Mouse (Mus musculus) monocyte, adult 2 months (primary cell): ENCODE results near the gene Atp7b.

Experiments used
- DNase-seq, 2 experiments: peaks; one replicate each; pipeline ENCODE4 v3.0.0; 2022; ENCODE audit warnings: low spot score in 2 of 2, low read depth in 1 of 2

The Atp7b gene

DNA sequence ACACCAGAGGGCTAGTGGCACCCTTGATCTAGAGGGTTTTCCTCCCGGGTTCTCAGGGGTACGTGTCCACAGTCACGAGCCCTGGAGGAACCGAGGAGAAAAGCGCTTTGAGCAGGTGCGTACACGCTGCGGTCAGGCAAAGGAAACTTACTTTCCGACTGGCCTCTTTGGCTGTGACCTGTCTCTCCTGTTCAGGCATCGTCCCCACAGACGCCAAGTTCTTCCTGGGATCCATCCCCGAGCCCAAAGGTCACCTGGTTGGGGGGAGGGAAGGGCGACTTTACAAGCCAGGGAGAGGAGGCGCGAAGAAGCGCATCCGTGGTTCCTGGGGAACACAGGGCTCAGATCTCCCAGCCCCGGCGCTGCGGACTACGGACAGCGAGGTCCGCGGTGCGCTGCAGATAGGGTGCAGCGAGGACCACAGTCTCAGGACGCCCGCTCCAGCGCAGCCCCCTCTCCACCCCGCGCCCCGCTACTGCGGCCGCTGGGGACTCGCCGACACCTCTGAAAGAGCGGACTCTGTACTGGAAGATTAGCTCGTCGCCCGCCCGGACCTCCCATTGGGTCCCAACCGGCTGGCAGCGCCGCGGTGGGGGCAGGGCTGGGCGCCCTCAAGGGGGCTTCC is at the start of gene Atp7b:
Gene Atp7b, minus strand, starts transcription at position 485 of the 625 bp plus-strand sequence.
- DNase-seq: peak in 1 of 2 experiments; percentile 23

DNA sequence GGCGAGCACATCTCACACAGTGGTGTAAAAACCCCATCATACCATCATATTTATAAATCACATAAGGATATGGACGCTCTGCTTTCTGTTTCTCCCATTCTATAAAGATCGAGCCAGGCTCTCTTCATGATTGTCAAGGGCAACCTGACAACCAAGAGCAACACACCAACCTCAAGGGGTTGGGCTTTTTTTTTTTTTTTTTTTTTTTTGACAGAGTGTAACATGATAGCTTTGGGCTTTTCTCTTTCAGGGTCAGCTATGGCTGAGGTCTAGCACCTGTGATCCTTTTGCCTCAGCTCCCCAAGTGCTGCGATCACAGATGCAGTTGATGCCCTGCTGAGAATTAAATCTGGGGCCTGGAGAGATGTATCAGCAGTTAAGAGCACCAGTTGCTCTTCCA is 46.9 kb upstream of the Atp7b start:
- DNase-seq: no peak

DNA sequence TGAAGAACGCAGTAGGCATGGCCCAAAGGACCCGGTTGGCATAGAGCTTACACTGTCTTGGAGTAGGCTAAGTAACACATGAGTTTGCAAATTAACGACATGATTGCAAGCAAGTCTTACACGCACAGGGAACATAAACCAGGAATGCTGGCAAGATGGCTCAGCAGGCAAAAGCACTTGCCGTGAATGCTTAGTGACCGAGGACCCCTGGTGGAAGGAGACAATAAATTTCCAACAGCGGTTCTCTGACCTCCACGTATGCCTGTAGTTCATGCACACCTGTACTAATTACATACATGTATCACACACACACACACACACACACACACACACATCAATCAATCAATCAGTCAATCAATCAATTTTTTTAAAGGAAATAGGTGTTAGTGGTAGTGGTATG is 31.5 kb upstream of the Atp7b start:
- DNase-seq: no peak

DNA sequence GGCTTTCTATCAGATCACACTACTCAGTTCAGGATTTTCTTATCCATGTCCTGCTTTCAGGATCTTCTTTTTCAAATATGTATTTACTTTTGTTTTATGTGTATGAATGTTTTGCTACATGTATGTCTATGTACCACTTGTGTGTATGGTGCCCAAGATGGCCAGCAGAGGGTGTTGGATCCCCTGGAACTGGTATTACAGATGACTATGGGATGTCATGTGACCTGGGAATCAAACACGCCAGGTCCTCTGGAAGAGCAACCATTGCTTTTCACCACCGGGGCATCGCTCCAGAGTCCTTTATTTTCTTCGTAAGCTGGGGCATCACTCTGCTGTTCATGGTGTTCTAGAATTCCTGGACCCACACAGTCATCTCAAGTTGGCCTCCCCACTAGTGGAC is 29.1 kb upstream of the Atp7b start:
- no peak for DNase-seq

DNA sequence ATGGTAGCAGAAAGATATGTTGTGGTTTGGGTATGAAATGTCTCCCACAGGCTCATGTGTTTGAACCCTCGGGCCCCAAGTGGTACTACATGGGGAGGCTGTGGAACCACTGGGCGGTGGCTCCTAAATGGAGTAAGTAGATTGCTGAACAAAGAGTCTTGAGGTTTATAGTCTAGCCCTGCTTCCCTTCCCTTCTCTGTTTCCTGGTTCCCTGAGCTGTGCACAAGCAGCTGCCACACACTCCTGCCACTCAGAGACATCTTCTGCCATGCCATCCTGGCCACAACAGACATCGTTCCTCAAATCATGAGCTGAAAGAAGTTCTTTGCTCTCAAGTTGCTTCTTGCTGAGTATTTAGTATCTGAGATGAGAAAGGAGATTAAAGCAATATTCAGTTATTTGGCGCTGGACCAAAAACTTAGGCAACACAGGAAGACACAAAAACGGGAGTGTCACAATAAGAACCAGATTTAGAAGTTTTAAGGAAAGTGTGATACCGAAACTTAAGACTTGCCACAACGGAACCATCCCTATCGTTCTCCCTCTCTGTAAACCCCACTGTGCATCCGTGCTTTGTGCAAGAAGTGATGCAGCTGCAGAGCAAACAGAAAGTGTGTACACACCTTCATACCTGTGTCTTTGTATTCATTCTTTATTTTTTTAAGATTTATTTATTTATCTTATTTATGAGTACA is 19.4 kb upstream of the Atp7b start:
- no peak for DNase-seq

DNA sequence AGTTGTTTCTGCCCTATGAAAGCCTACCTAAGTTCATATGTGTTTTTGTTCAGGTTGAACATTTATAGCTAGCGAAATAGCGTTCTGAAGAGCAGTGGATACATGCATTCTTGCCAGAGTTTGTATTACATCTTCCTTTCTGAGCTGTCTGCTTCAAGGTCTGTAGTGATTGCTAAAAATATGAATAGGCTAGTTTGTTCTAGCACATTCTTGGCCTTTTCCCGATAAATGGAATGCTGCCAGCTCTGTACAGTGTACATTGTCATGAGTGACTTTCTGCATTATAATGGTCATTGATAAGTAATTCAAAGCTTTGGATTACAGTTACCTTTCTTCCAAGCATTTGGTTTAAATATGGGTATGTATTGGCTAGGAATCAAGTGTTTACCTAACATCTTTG is 1.0 kb upstream of the Atp7b start:
- no peak for DNase-seq

DNA sequence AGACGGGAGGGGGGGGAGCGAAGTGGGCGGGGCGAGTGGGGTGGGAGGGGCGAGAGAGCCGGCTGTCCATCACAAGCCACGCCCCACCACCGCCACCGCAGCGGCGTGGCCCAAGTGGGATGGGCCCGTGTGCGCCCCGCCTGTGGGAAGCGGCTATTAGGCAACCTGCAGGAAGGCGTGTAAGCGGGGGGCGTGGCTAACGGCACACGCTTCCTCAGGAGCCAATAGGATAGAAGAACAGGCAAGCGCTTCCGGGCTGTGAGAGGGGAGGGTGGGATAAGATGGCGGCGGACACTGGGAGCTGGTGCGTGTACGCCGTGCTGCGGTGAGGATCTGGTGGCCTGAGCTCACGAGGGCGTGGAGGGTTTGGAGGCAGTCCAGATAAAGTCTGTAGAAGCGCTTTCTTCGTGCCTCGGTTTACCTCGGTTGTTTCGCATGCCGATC is 363 bp upstream of the Atp7b start, which contains the start of gene Alg11:
Gene Alg11, plus strand, starts transcription at position 276 of the 444 bp plus-strand sequence.
- DNase-seq: peak; percentile 90 to 91

DNA sequence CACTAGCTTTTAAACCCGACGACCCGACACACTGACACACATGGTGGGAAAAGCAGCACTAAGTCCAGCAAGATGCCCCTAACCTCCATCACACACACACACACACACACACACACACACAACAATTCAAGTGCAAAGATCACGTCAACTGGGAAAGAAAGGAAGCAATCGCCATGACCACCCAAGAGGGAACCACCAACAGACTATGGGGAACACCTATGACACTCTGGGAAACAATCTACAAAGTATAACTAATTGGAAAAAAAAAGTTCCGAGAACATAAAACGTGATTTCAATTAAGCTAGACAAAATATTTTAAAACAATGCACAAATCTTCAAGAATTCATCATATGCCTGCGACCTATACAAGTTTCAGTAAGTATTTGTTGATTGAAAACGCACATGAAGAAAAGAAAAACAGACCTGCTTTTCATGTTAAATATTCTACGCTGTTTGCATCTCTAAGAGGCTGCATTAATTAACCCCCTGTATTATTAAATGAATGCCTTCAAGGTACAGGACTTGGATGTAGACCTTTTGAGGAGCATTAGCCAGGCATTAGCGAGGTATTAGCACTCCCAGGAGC is 859 bp downstream of the Atp7b start:
- DNase-seq: no peak

DNA sequence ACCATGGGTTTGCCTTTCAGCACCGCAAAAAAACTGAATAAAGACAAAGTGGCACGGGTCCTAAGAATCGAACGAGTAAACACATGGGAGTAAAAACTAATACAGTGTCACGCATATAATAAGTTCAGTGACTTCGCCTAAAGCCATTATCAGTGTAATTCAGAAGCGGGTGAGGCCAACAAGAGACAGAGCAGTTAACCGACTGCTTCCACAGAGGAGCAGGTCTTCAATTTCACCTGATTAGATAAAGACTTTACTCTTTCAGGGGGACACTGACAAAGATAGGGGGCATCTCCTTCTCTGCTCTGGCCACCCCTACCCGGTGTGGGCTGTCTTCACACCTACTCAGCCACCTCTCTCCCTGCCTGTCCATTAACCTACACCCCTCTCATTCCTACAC is 1.7 kb downstream of the Atp7b start:
- no peak for DNase-seq

DNA sequence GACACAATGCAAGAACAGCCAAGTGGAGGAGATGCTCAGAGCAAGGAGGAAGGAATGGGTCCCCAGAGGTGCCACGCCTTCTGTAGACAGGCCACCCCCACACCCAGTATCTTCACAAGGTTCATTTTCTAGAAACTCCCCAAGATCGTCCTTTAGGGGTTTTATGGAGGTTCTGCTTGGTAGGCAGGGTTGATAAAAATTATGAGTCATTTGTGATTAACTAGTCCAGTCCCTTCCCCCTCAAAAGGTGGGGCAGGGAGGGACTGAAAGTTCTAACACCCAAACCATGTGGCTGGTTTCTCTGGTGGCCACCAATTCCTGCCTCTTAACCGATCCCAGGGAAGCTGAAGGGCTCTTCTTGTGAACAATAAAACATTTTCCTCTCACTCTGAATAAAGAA is 3.3 kb downstream of the Atp7b start:
- no peak for DNase-seq

DNA sequence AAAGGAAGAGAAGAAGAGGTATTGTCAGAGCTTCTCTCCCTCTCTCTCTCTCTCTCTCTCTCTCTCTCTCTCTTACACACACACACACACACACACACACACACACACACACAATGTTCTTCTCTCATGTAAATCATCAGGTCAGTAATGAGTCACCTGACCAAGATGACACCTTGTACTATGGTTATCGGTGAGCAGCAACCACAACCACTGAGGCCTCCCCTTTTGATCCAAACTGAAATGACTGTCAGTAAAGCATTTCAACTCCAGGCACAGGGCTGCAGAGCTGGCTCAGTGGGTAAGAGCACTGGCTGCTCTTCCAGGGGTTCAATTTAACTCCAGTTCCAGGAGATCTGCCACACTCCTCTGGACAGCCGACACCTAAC is 4.6 kb downstream of the Atp7b start:
- DNase-seq: no peak

DNA sequence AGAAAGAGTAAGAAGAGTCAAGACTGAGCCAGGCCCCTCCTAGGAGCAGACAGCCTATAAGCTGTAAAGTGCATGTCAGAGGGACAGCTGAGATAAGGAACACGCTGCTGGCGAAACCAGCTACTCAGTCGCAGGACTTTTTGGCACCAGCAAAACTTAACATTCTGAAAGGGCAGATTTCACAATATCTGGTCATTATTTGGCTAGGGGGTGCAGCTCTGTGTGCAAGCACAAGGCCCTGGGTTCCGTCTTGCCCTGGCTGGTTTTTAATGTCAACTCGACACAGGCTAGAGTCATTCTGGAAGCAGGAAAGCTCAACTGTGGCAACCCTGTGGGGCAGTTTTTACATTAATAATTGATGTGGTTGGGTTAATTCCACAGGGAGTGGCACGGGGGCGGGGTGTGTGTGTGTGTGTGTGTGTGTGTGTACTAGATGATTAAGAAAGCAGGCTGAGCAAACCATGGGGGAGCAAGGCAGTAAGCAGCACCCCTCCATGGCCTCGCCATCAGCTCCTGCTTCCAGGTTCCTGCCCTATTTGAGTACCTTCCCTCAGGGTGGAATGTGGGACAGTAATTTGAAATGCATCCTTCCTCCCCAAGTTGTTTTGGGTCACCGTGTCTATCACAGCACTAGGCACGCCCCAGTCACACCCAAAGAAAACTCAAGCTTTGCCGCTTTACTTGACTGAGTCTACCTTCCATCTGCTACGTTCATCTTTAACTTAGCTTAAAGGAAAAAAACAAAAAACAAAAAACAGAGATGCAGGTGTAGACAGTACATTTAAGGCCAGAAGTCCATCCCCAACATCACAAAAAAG is 5.2 kb downstream of the Atp7b start:
- DNase-seq: no peak

DNA sequence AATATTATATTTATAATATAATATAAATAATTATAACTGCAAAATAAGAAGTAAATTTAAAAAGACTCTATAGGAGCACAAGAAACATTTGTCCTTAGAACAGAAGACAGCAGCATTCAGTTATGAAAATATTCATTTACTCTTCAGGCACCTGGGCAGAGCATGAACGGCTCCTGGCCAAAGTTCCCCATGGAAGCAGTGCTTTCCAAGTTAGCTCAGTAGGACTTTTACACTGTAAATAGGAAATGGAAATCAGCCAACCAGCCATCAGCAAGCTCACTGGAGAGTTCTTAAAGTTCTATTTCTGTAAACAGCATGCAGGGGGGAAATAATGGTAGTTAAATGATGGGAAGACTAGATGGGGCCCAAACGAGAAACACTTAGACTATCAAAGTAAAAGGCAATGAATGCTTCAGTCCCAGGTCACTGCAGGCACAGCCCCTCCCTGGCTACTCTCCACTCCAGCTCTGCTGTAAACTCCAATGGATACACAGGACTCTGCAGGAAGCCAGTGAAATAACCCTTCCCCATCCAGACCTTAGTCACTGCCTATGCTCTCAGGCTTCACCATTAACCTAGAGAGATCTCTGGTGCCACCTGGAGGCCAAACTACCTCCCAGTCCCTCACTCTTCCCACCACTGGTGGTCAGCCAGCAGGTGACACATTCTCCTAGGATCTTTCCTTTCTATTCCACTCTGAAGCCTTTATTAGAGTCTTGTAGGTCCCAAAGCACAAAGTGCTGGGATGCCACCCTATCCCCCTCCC is 12.2 kb downstream of the Atp7b start:
- DNase-seq: no peak

DNA sequence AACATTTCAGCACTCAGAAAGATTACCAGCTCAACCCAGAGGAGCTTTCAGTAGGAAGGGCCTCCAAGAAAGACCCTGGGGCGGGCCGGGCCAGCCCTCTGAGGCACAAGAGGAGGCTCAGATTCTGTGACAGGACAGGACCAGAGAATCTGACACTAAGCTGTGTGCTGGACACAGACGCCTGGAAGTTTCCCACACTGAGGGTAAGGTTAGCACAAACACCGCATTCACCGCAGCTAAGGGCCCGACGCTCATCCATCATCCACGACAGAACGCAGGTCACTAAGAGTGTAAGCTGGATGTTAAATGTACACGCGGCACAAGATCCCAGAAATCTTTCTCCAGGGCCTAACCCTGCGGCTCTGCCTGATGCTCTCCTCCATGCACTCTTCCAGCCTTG is 16.4 kb downstream of the Atp7b start:
- no peak for DNase-seq

DNA sequence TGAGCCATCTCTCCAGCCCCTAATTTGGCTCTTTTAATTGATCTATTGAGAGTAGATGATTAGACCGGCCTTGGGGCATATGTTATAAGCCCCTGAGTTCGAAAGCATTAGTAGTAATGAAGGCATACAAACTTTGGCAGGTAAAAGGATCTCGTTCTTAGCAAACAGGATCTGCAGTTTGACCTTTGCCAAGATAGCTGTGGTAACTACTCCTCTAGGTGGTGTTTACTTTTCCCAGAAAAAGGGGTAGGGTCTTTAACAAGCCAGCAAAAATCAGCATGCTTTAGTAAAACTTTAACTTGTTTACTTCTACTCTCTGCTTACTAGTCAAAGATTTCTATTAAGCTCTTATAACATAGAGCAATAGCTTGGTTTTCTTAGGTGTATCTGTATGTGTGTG is 17.6 kb downstream of the Atp7b start:
- no peak for DNase-seq

DNA sequence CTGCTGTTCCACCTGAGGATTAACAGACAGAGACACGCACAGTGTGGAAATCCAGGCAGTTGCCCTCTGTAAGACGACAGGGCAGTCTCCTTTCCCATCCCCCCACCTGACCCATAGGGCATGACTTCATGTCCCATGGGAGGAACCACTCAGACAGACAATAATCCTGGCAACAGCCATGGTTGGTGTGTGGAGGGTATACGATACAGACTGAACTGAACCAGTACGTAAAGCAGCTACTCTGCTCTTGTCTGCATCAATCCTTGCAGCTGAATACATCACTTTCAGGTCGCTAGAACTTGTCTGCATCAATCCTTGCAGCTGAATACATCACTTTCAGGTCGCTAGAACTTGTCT is 20.0 kb downstream of the Atp7b start:
- DNase-seq: no peak

DNA sequence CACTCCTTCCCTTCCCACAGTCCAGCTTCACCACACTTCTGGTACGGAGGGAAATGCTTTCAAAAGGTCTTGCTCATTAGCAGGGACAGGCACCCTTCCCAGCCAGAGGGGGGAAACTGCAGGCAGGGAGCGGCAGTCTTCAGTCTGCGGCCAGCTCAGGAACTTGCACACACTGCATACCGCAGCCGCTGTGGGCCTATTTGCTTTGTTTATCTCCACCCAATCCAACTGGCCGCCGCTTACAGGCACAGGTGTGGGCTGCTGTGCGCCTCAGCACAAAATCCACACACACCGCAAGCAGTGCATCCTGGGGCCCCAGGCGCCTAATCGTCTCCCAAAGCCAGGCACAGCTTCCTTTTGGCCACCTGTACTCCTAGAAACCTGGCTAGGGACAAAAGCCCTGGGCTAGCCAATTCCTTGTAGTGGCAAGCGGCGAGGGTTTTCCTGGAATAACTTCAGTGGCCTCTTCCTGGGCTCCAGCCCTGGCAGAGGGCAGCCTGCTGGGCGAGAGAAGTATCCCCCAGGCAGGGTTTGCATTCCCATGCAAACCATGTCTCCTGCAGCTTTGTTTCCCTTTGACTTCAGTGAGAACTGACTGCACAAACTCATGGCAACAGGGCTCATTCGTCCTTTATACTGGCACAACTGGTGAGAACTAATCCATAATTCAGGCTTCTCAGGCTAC is 20.5 kb downstream of the Atp7b start:
- no peak for DNase-seq

DNA sequence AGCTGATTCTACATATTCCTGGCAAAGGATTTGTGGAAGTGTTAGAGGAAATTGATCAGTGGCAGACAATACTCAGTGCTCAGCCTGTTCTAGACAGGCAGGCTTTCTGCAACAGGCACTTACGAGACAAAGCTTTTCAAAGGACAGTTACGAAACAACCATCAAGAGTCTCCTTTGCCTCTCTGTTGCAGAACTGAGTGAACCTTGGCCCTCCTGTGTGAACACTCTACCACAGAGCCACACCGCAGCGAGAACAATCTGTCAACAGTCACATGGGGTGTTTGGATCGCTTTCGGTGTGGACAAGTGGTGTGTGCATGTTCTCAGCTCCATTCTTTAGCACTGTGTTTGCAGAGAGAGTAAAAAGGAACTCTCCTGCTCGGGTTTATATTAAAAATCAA is 23.1 kb downstream of the Atp7b start:
- DNase-seq: no peak

DNA sequence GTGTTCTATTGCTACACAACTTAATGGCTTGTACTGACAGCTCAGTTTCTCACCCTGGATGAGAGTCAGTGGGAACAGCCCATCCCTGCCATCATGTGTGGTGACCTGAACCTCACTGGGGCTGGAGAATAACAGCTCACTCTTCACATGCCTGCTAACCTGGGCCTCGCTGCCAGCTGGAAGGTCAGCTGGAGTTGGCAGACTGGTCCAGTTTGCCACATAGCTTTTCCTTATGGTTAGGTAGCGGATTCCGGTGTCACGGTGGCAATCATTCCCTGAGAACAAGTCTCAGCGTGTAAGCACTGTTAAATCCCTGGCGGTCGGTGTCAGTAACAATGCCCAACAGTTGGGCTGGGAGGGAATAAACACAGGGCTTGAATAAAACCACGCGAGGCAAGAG is 24.0 kb downstream of the Atp7b start:
- no peak for DNase-seq

DNA sequence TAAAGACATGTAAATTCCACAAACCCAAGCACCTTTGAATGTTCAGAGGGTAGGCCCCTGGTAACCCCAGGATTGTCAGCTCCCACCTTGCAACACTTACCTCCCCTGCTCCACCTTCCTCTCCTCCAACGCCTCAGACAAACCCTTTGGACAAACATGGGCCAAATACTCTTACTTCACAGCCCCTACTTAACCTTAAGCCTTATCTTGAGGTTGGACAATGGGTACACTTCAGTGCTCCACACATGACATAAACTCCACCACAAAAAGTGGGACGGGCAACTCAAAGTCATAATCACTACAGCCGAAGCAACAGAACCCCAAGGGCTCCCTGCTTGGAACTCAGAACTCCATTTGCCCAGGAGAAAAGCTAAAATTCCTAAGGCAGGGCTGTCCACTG is 29.1 kb downstream of the Atp7b start:
- DNase-seq: no peak

DNA sequence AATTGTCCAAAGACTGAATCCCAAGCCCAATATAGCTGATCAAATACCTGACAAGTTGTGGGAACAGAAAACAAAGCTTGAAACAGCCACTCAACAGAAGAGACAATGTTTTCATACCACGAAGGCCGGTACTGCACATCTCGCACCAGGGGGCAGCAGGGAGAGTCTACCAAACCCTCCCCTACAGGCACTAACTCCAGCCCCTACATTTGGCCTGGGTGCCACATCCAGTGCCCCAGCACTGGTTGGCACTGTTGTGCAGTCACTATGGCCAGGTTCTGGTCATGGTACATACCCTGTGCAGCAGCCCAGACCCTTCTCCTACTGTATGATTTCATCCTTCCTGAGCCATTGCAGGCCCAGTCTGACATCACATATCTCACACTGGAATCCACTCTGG is 31.1 kb downstream of the Atp7b start:
- DNase-seq: no peak
